Mouse (Mus musculus) c-Kit-positive CD71-positive TER-119-negative erythroid progenitor cells, embryonic 14.5 days (primary cell): ENCODE data around the gene Zbtb7b.
A peak's percentile ranks its signal among the peaks of the same experiment; 100 is the strongest.

Experiments used
- DNase-seq: peaks from one replicate; pipeline ENCODE4 v3.0.0-alpha.2; 2013; ENCODE audit warnings: low read depth

Gene Zbtb7b

GRCm38 (mm10) chr3:89365486-89366414 is 28.8 kb downstream of the Zbtb7b start:
- DNase-seq = no peak

DNA sequence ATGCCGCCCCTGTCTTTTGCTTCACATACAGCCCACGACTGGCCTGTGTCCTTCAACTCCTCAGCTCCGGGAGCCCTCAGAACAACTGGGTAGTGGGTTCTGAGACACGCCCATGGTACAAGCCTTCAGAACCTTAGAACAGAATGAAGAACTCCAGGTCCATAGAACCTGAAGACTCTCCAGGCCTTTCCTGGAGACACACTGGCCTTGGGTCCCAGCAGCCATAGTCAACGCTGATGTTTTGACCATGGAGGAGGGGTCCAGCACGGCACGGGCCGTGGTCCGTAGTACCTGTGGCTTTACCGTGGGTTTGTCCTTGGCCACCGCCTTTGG is 29.5 kb downstream of the Zbtb7b start, which contains the start of gene Dcst1:
Dcst1 (minus strand) TSS at position 101 of the 333 bp plus-strand sequence.
- DNase-seq = no peak

GRCm38 (mm10) chr3:89364631-89365030 is 29.9 kb downstream of the Zbtb7b start:
- no peak for DNase-seq

- DNase-seq = no peak
Observed at GRCm38 (mm10) chr3:89361675-89362074, 32.9 kb downstream of the Zbtb7b start, which contains the start of gene Dcst2. Dcst2 (plus strand) TSS chr3:89361975.

- DNase-seq = no peak
Observed at GRCm38 (mm10) chr3:89360237-89360636, 34.3 kb downstream of the Zbtb7b start.

DNA sequence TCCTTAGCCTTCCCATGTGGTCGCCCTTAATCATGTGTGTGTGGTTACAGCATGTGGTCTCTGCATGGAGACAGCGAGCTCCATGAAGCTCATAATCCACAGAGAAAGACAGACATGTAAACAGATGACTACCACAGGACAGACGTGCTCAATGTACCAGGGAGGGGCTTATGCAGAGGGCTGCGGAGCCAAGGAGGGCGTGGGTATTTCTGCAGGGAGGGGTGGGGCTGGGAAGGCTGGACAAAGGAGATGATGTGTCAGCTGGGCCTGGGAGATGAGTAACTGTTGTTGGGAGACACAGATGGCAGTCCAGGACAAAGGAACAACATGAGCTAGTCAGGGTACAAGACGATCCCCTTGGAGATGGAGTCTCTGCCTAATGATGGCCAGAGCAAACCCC is 34.9 kb downstream of the Zbtb7b start:
- DNase-seq = no peak

DNA sequence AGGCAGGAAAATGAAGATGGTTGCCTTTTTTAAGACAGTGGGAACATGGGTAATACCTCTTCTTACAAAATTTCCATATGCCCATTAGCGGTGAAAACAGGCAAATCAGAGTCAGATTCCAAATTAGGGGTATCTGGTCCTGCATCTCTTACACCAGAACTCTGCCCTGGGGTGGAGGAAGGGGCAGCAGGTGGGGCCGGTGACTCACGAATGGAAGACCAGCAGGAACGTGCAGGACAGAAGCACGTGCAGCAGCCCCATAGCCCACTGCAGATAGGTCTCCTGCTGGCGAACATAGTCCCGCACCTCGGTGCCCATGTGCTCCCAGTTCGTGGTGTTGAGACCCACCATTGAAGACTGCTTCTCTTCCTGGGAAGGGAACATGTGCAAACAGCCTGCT is 38.5 kb downstream of the Zbtb7b start:
- no peak for DNase-seq

DNA sequence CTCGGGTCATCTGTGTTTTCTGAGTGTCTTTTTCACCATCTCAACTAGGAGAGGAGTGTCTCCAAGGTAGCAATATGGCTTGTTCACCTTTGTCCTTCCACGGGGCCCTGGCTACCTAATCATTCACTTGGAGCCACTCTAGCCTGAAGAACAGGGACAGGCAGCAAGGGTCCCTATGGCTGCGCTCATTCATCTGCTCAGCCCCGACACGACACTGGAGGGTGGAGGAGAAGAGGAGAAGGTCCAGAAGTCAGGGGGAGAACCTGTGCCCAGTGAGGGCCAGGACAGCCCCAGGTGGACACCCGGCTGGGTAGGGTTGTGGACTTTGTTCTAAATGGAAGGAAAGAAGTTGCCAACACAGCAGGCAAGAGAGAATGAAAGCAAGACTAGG is 39.1 kb downstream of the Zbtb7b start:
- no peak for DNase-seq

DNA sequence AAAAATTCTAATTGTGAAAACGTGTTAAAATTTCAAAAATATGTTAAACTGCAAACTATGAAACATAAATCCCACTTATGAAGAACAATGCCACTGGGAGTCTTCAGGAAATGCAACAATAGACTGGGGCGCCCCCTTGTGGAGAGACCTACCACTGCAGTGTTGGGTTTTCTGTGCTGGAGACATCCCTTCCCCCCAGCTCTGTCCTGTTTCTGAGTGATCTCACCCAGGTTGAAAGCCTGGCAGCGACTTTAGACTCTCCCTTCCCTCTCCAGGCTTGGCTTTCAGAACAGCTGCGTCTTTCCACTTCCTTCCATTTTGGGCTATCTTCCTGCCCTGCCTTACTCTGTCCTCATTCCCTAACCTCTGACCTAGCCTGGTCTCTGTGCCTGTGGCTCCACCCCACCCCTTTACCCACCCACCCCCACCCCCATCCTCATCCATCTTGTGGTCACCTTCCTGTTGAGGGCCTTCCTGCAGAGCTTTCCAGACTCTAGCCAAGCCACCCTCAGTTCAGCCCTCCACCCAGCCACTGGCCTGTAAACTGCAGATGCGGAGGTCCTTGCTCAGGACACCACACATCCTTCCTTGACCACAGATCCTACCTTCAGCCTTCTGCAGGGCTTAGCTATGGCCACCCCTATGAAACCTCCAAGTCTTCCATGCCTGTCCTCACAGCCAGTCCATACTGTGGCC is 39.6 kb downstream of the Zbtb7b start:
- DNase-seq = peak; percentile 50

DNA sequence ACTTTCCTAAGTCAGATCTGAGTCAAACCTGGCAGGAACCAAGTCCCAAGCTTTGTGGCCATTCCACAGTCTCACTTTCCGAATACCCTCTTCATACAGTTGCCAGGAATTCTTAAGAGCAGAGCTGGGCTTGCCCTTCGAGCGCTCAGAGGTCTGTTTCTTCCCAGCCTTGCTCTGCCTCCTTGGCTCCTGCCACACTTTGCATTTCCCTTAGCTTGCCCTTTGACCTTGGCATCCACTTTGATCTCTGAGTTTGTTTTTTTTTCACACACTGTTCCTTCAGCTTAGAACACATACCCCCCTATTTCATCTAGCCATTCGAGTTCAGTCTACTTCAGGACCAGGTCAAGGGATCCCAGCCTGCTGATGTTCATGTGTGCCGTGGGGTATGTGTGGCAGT is 43.3 kb downstream of the Zbtb7b start:
- DNase-seq = no peak

DNA sequence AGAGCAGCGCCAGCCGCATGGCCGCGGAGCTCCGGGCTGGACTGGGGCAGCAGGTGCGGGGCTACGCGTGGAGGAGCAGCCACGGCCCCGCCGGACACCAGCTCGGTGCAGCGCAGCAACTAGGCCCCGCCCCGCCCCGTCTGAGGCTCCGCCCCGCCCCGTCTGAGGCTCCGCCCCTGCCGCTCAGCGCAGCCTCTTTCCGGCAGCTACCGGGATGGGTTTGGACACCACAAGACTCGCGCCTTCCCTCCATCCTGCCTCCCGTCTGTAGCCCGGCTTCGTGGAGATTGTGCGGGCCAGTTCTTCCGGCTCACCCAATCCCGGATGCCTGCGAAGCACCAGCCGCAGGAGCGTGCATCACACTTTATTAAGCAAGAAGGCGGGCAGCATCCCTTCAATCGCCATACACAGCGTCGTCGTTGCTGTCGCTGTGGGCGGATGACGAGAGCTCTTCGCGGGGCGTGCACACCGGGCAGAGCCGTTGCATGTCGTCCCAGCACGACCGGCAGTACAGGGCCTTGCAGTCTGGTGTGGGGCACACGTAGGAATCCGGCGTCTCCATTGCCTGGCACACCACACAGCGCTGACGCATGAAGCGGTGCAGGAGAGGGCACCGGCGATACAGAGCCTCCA is 44.6 kb downstream of the Zbtb7b start, which contains the start of gene Adam15:
Adam15 (minus strand) TSS at position 128 of the 633 bp plus-strand sequence.
- peak; percentile 56 for DNase-seq

GRCm38 (mm10) chr3:89348911-89349868 is 45.4 kb downstream of the Zbtb7b start:
- DNase-seq = no peak

GRCm38 (mm10) chr3:89347916-89348315 is 46.7 kb downstream of the Zbtb7b start:
- no peak for DNase-seq

GRCm38 (mm10) chr3:89346815-89347540 is 47.6 kb downstream of the Zbtb7b start:
- DNase-seq = no peak

DNA sequence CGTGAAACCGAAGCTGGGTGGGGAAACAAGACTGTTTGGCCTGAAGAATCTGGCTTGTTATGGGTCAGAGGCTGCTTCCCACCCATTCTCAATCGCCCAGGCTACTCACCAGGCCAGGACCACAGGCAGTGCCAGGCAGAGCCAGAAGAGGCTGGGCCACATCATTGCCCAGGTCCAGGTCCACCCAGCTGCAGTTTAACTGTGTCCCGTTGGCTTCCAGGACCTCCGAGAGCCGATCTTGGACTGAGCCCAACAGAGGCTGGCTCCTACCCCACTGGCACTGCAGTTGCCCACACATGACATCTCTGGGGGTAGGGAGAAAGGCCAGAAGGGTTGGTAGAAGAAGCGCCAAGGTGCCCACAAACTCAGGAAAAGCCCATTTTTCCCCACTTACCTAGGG is 51.3 kb downstream of the Zbtb7b start:
- no peak for DNase-seq

DNA sequence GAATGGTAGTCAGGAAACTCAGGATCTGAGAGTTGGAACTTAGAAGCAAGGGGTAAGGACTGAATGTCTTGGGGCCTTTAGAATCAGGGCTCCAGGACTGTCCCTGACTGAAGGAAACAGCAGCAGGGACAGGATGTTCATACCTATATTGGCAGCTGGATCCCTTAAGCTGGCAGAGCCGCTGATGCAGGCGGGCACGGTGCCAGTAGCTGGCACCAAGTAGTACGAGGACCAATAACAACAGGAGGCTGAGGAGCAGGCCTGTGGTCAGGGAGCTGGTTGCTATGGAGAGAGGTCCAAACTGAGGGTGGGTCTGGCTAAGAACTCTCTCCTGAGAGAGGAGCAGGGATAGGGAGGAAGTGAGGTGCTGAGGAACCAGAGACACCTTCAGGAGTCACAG is 52.8 kb downstream of the Zbtb7b start:
- DNase-seq = no peak

DNA sequence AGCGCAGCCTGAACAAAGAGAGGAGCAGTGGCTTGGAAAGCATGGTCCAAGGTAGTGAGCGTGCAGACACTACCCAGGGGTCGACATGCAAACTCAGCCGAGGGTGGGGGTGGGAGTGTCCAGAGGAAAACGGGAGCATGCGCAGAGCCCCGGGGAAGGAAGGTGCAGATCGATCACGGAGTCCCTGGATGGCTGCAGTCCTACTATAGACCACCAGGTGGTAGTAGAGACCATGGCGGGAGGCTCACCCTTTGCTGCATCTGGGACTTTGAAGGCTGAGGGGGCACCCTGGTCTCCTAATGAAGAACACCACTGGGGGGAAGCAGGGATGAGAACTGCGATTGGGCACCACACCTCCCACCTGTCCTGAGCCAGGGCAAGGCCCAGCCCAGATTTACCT is 54.1 kb downstream of the Zbtb7b start:
- peak; percentile 57 for DNase-seq

GRCm38 (mm10) chr3:89339416-89339815 is 55.2 kb downstream of the Zbtb7b start:
- no peak for DNase-seq

- DNase-seq = no peak
Observed at GRCm38 (mm10) chr3:89337721-89338578, 56.6 kb downstream of the Zbtb7b start, which contains the start of gene Efna4. Efna4 (minus strand) TSS chr3:89338028.
